Mouse (Mus musculus) retina, postnatal 7 days (tissue): Measurements from ENCODE around the gene Helz2.

Experiments
- DNase-seq: peaks from one replicate; pipeline ENCODE4 v3.0.0-alpha.2; 2012; ENCODE audit warnings: low read depth, low spot score

Helz2 gene

DNA sequence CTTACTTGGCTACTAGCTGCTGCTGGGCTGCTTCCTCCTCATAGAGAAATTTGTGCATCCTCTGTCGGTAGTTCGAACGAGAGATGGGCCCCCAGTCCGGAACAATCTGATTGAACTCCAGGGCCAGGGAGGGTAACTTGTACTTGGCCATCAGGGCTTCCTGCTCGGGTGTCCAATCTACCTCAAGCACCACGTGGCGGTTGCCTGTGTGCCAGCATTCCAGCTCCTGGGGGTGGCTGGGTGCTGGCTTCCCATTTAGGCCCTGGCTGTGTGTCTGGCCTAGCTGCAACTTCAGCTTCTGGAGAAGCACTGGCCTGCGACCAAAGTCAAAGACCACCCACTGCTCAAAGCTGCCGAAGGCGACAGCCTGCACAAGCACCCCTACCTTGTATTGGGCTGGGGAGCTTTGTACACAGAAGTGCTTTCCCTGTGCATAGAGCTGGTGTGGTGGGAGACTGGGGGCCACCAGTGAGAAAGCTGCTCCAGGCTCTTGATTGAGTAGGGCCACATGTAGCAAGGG lies 3.7 kb downstream of the Helz2 start:
- no peak for DNase-seq

DNA sequence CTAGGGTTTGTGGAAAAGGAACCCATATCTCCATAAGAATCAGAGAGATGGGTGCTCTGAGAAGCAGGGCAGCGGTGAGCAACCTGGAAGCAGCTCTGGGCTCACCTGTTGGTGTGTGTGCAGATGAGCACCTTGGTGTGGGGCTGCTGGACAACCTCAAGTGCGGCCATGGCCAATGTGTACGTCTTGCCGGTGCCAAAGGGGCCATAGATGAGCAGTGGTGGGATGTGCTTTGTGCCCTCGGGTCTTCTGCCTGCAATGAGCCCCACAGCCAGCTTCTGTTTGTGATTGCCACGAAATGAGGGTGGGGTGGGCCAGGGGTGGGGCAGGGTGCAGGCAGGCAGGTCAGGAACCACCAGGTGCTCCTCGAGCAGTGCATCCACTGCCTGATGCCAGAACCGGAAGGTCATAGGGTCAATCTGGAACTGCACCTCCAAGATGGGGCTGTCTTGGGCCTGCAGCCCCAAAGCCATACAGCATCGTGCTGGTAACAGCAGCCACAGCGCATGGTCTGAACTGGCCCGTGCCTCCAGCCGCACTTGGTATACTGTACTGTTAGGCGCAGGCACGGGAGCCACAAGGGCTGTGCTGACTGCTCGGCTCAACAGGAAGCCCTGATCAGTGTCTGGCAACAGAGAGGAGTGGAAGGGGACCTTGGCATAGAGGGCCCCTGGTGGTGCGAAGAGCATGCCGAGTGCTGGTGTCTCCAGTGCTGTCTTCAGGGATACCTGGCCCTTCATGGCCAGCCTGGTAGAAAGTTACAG lies 4.4 kb downstream of the Helz2 start:
- DNase-seq, result no peak

DNA sequence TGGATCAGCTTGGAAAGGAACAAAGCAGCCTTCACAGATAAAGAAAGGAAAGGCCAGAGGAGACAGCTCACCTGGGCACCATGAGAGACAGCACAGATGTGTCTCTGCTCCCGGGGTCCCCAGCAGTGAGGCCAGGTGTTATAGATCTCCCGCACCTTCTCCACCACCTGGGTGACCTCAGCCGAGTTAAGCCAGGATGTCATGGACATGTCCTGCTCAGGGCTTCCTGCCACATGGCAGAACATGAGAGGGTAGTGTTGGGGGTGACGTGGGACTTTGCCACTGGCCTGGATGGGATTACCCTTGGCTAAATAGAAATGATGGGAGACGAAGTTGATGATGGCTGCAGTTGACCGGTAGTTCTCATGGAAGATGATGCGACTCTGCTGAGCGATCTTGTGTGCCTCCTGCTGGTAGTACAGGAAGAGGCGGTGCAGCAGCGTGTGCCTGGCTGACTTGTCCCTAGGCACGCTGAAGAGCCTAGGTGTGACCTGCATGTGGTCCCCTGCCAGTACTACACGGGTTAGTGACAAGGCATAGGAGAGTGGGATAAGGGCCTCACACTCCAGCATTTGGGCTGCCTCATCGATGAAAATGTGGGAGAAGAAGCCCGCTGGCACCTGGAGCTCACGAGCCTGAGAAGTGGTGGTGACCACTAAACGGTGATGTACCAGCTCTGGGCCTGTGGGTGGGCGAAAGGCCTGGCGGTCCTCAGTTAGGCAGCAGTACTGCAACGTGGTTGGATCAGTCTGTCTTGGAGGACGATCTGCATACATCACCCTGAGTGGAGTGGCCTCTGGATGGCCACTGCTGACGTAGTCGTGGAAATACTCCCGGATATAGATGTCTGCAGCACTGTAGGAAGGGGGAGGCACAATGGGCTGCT lies 5.9 kb downstream of the Helz2 start:
- no peak for DNase-seq

DNA sequence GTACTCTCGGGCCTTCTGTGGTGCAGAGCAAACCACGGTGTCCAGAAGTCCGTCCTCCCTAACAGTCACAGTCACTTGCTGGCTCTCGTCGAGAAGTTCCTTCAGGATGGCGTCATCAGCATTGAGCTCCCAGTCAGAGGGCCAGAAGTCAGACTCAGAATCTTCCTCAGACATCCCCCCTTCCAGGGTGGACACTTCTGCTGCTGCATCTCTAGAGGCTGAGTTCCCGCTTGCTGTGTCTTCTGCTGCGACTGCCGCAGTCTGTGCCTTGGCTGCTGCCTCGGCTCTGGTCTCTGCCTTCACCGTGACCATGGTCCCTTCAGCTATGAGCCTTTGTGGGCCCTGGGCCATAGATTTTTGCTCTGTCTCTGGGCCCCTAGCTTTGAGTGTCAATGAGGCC lies 7.1 kb downstream of the Helz2 start:
- DNase-seq, result no peak

DNA sequence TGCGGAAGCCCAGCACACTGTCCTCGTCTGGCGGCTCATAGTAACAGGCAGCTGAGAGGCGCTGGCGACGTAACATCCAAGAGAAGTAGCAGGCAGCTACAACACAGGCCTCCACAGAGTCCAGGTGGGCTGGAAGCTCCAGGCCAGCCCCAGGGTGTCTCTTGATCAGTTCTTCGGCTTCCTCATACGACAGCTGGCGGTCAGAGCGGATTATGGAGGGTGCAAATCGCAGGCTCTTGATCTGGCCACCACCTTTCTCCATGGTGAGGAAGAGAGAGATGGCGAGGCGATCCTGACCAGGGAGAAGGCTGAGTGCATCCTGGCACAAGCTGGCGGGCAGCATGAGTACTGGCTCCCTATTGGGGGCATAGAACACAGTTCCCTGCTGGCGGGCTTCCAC lies 8.4 kb downstream of the Helz2 start:
- DNase-seq, result no peak

DNA sequence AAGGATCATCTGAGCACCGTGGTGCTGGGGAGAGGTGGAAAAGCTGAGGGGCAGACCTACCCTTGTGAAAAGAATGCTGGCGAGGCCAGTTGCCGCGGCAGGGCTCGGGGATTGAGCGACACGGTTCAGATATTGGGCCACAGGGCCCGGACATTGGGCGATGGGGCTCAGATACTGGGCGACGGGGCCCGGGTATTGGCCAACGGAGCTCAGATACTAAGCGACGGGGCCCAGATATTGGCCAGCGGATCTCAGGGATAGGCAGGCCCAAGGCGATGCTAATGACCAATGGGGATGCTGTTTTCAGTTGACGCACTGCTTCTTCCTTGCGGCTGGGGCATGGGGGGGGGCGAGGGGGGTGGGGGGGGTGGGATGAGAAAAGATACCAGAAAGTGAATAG lies 10.7 kb downstream of the Helz2 start:
- DNase-seq, result no peak

DNA sequence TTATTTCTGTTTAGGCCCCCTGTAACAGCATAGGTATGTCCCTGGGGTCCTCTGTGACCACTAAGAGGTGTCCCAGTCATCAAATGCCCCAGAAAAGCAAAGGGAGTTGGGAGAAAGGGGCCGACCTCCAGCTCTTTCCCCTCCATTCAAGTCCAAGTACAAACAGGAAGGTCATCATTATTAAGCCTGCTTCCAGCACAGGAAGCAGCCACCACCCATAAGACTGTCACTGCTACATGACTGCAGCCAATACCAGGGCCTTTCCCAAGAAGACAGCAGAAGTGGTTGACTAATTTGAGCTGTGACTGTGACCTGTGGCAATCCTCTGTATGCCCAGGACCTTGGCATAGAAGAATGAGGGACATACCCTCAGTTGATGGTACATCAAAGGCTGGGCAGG lies 13.5 kb downstream of the Helz2 start:
- DNase-seq, result no peak

DNA sequence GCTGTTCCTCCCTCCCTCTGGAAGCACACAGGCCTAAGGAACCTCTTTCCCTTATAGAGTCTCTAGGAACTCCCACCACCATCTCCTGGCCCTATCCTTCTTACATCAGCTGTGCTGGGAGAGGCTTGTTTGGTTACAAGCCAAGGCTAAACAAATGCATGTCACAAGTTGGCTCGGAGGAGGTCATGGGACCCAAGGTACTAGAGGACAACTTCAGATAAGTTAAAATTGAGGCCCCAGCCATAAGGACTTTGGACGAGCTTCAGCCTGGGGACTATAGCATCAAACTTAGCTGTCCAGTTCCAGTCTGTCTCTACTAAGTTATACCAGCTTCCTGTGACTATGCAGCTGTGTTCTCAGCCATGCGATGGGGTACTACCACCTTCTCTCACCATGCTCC lies 14.7 kb downstream of the Helz2 start:
- no peak for DNase-seq

DNA sequence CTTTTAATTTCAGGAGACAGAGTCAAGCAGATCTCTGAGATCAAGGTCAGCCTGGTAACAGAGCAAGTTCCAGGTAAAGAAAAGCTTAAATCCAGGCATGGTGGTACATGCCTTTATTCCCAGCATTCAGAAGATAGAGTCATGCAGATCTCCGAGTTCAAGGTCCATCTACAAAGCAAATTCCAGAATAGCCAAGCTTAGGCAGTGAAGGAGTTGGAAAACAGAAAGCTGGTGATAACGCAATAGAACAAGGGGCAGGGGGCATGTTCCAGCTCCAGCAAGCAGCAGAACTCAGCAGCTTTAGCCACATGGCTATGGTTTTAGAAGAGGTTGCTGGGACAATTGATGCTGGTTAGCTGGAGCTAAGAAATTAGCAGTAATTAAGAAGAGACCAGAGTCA lies 16.8 kb downstream of the Helz2 start:
- no peak for DNase-seq

DNA sequence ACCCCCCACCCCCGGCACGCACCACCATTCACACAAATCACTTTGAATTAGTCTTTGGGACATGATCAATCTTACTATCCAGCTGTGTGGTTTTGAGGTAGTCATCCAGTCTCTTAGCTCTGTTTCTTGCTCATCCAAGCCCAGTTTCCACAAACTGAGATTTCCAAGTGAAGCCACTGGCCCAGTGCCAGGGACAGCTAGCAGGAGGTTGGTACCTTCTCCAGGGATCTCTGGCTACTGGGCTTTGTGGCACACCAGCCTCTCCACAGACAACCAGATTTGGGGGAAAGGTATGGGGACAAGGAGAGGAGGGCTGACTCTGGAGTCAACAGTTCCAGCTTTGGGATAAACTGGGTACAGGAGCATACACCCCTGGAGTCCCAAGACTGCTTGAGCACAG lies 21.5 kb downstream of the Helz2 start:
- DNase-seq, result no peak

DNA sequence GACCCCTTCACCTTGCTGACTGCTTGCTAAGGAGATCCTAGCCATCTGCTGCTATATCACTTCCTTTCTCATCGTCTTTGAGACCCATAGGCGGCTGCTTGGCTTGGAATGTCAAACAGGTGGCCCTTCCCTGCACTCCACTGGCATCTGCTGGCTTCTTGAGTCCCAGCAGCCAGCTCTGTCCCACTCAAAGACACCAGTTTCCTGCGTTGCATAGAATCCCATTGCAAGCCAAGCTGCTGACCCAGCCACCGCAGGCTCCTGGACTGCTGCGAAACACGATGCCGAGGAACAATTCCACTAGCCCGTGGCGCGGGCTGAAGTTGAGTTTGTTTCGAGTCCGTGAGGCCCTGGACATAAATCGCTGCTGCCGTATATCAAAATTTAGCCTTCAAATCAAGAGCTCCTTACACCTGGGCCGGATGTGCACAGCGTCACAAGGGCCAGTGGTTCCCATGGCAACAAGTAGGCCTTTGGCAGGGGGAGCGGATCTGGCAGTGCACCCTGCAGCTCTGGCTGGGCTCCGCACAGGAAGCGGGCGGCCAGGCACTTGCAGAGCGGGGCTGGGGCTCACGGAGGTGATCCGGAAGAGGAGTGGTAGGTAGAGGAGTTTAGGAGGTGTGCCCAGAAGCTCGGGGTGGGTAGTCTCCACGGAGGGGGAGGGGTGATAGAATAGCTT lies 22.1 kb downstream of the Helz2 start, which contains the start of gene Fndc11:
TSS of gene Fndc11 (plus strand) at position 476 of the 679 bp plus-strand sequence.
- no peak for DNase-seq

DNA sequence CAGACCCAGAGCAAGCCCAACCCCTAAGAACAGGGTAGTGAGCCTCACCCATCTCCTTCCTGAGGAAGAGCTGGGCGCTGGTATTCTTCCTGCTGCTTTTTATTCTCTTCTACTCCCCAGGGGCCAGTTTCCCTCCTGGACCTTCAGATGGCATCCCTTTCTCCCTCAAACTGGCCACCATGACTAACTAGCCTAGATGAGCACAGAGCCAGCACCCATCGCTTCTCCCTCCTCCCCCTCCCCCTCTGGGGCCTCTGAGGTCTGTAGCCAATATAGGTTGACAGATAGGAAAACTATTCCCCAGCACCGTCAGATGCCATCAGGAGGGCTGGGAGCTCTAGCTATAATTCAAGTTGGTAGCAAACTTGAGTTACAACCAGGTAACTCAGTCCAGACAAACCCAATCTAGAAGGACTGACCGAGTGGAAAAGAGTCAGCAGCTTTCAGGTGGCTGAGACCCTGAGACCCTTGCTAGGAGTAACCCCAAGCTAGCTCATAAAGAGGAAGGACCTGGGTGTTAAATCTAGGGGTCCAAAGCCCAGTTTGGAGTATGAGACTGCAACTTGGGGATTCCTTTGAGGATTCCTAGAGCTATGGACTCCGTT lies 22.8 kb downstream of the Helz2 start:
- DNase-seq, result no peak

DNA sequence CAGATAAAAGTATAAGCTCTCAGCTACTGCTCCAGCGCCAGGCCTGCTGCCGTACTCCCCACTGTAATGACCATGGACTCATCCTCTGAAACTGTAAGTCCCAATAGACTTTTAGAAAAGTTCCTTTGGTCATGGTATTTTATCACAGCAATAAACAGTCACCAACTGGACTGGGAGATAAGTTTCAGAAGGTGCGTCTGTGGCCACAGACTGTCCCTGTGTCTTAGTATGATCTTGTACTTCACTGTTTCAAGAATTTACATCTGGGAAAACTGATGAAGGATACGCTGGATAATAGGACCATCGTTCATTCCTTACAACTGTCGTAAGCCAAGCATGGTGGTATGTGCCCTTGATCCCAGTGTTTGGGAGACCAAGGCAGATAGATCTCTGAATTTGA lies 25.8 kb downstream of the Helz2 start:
- no peak for DNase-seq

DNA sequence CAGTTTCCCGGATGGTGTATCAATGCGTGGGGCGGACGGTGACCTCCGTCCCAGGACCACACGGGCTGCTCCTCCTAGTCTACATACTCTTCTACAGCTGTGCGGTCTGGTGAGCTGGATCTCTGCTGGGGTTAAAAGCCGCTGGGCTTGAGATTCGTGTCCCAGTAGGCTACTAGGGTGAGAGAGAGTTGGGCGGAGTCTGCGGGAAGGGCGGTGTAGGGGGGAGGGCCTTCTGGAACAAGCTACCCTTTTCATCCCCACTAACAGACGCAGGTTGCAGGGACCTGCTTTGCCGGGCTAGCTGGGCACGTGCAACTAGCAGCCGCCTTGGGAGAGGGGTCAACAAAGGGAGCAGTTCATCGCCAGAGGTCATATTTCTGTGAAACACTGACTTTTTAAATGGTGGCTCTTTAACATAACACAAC lies 28.8 kb downstream of the Helz2 start, which contains the start of gene Srms:
TSS of gene Srms (minus strand) at position 165 of the 425 bp plus-strand sequence.
- no peak for DNase-seq

DNA sequence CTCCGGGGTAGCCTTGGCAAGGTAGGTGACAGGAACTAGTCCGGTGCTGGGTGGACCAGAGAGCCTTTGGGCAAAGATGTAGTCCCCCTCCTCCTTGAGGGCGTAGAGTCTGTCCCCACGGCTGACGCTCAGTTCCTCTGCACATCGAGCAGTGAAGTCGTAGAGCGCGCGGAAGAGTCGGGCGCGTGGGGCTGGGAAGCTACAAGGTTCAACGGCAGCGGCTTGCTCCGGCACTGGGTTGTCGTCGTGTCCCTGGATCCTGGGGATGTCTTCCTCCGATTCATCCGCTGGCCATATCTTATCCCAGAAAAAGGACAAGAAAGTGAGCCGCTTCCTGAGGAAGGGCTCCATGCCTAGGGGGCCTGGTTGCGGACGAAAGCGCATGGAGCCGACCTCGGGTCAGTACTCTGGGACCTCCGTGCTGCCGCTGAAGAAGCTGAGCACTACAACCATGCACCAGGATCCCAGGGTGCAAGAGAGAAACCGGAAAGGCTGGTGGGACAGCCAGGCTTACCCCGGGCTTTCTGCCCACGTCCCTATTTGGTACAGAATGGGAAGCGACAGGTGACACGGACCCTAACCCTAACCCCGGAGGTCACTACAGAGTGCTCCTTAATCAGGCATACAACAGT lies 29.3 kb downstream of the Helz2 start:
- no peak for DNase-seq

DNA sequence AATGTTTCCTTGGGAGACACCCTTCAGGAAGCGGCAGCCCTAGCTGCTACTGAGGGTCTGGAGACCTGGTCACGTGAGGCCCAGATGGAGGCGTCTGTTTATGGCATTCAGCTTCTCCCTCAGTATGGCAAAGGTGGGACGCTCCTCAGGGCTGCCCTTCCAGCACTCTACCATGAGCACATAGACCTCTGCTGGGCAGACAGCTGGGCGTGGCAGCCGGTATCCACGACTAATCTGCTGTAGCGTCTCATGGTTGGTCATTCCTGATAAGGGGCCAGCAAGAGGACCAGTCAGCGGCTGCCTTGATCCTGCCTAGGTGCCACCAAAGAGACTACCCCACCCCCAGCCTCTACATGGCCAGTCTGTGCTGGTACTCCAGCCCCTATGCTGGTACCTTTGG lies 35.7 kb downstream of the Helz2 start:
- DNase-seq, result no peak

DNA sequence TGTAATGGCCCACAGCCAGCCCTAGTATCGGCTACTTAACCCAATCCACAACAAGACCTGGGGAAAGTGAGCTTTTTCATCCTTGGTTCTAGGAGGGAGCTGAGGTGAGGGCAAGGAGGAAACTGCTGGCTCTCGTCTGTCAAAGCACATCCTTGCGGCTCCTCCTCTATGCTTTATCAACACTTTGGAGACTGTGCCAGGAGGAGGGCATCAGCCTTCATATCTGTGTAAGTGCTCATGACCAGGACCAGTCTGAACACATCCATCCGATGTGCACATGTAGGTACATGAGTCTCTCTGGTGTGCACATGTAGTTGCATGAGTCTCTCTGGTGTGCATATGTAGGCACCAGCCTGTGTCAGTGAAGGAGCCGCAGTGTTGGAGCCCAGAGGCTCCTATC lies 36.1 kb downstream of the Helz2 start:
- no peak for DNase-seq

DNA sequence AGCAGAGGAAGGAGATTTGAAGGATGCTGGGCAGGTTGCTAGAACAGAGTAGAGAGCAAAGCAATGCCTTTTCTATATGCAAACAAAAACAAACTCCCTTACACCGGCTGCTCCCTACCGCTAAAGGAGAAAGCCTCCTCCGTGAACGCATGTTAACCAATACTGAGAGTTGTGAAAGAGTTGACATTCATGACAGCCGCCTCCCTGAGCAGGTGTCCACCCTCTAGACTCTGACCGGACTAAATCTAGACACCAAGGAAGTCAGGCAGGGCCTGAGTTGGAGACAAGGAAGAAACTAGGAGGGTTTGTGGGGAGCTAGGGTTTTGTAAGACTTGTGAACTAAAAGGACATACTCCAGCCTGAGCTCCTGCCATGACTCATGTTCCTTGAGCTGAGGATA lies 38.9 kb downstream of the Helz2 start:
- no peak for DNase-seq

DNA sequence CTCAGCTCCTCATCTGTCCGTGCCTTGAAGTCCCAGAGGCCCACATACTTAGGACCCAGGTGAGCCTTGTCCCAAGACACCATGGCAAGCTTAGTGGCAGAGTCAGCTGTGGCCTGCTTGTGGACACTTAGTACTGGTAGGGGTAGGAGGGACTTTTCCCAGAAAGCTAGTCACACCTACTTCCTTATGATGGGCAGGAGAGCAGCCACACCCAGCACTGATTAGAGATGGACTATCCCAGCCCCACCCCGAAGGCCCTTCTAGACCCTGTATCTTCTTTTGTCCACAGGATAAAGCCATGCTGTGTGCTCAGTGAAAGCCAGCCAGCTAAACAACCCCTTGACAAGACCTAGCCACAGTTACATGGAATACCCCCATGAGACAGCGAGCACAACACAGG lies 39.4 kb downstream of the Helz2 start, which contains the start of gene Ptk6:
TSS of gene Ptk6 (minus strand) at position 368 of the 400 bp plus-strand sequence.
- DNase-seq, result no peak

DNA sequence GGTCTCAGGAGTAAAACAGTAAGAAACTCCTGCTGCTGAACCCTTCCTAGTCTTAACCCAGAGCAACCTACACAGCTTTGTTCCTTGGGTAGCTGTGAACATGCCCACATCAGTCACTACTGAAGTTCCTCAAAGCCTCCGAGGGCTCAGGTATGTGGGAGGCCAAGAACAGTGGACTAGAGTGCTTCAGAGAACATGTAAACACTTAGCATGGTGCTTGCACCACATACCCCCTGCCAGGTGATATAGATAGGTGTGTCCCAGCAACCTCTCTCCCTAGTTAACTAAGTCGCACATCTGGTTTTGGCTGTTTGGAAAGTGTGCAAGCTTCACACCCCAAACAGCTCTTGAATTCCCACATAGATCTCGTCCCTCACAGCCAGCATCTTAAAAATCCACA lies 40.2 kb downstream of the Helz2 start:
- no peak for DNase-seq
